Mouse (Mus musculus): ENCODE results near the gene Pmfbp1. TPM values are rescaled to one million over a fixed set of nuclear protein-coding genes. Genes with fewer than 3 reads are reported as not detected.
"Not testable (repeated sequence)": the region's sequence is repeated elsewhere in the genome, so short reads cannot be mapped to it uniquely, and the experiment has no call there.

The Pmfbp1 gene
- not detected for total RNA-seq (2021)
- long read RNA-seq, experiment 1 = 0 reads
- long read RNA-seq, experiment 2 = 0 reads

GRCm38 (mm10) chr8:109493727-109494126 lies at the start of gene Pmfbp1:
Pmfbp1 (plus strand) TSS chr8:109494027.
- DNase-seq = no peak

GRCm38 (mm10) chr8:109446896-109447295 lies 46.9 kb upstream of the Pmfbp1 start:
- DNase-seq = not testable (repeated sequence)

DNA sequence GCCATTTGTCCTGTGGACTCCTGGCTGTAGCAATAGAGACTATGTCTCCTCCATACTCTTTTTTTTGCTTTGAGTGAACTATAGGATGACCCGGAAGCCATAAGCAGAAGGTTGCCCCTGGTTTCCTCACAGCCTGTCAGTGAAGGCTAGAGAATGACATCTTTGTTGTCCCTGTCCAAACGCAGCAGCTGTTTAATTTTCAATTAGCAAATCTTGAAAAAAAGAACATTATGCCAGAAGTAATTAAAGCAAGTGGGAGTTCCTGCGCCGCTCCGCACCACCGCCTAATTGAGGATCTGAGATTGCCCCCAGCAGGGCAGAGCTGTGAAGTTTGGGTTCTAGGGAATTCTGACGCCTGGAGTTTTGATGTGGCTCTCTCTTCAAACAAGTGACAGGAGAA lies 42.8 kb upstream of the Pmfbp1 start:
- DNase-seq = no peak

- DNase-seq = no peak
These were observed 38.7 kb upstream of the Pmfbp1 start for GRCm38 (mm10) chr8:109455113-109455512.

DNA sequence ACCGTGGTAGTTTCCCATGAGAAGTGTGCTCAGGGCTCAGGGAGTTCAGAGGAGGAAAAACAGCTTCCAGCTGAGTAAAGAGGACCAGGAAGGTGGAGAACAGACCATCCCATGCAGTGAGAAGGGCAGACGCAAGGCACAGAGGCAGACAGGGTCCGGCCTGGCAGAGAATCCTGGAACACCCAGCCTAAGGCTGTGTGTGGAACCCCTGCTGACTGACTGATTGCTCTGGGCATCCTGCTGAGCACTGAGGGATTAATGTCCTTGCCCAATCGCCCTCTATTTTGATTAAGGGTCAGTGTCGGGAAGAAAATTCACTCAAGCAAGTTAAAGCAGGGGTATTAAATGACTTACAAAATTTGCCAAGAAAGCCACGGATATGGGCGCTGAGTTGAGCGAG lies 36.4 kb upstream of the Pmfbp1 start:
- no peak for DNase-seq

GRCm38 (mm10) chr8:109458580-109458979 lies 35.2 kb upstream of the Pmfbp1 start:
- DNase-seq = no peak

- DNase-seq = no peak
These were observed 30.8 kb upstream of the Pmfbp1 start for GRCm38 (mm10) chr8:109463075-109463474.

DNA sequence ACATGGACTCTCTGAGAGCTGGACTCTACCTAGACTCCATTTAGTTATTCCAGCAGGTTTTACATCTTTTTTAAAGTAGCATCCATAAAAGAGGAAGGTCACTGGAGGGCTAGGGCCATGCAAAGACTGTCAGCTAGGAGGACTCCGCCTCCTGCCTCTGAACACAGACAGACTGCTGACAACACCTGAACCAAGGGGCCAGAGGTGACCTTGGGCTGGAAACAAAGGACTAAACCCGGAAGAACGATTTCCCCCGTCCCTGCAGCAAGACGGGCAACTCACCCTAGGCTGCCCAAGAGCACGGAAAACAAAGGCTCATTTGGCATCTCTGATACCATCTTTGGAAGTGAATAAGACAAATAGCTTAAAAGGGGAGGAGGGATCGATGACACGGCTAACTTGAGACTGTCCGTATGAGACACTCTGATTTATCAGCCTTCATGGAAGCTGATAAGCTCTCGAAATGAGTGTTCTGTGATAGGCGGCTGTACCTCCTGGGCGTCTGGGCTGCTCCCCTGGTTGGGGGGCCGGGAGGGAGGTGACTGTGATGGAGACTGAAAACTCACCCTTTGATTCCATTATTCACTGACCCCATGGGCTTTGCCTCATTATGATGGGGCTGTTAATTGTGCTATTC lies 30.0 kb upstream of the Pmfbp1 start:
- no peak for DNase-seq

DNA sequence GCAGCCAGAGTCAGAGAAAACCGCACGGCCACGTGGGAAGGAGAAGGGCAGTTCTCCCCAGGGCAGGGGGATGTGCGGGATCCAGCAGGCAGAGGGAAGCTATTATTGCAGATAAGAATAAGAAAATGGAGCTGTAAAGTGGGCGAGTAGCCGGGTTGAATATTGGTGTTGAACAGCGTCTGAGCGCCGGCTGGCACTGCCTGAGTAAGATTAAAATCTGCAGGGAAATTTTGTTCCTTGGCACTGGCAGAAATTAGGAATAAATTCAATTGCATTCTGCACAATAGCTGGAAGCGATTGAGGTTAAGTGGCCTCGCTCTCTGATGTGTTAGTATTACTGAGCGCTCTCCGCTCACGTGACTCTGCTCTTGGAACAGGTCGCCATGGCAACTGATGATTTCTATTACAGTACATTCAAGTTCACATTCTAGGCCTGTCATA lies 29.4 kb upstream of the Pmfbp1 start:
- no peak for DNase-seq

- DNase-seq = no peak
These were observed 28.8 kb upstream of the Pmfbp1 start for GRCm38 (mm10) chr8:109465056-109465455.

DNA sequence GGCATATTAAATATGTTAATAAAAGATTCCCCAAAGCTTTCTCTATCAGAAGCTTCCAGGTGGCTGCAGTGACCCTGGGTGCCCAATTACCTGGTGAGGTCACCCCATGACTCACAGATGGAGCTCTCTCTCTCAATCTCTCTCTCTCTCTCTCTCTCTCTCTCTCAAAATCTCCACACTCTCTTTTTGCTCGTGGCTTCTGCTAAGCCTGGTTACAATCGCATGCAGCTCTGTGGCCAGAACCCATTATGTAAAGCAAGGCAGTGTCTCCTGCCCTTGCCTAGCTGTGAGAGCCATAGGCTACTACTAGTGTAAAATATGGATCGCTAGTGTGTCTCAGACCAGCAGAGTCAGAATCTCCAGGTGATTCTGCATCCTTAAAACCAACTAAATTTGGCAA lies 28.1 kb upstream of the Pmfbp1 start:
- no peak for DNase-seq

DNA sequence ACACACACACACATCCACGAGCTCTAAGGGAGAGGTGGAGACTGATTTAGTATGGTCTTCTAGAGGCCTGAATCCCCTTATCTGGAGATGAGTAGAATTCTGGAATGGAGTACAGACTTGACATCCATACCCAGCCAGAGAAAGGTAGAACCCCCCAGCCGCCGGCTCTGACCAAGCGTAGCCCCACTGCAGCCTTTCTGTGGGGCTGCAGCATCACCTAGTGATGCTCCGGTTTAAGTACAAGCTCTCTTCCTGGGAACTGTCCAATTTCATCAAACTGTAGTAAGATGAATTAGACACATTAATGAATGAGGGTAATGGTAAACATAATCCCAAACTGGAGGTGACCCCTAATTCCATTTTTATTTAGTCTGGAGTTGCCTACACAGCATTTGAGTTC lies 26.3 kb upstream of the Pmfbp1 start:
- DNase-seq = no peak

- no peak for DNase-seq
These were observed 25.7 kb upstream of the Pmfbp1 start for GRCm38 (mm10) chr8:109468112-109468511.

DNA sequence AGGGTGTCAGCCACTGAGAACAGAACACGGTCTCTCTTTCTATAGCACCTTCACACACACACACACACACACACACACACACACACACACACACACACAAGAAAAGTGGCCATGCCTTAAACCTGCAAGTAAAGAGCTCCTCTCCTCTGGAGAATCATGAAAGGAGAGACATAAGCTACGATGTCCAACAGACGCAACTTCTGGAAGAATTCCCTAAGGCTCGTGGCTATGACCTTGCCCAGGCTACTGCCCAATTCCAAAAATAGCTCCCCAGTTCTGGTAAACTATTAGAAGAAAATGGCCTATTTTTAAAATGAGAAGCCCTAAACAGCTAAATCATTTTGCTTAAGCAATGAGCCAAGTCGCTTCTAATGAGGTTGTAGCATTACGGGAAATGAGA lies 22.0 kb upstream of the Pmfbp1 start:
- no peak for DNase-seq

DNA sequence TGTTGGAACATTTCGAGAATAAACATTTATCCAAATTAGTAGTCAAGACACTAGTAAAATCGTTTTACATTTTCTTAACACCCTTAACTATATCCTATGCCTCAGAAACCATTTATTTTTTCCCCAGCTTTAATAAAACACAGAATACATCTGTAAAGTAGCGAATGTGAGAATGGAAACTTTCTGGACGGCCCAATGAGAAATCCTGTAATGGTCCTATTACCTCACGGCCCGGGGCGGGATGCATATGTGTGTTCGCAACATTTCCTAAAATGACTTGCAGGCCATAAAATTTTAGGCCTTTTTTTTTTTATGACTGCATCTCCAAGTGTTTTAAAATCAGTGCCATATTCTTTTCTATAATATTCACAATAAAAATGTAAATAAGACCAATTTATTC lies 21.4 kb upstream of the Pmfbp1 start:
- no peak for DNase-seq

DNA sequence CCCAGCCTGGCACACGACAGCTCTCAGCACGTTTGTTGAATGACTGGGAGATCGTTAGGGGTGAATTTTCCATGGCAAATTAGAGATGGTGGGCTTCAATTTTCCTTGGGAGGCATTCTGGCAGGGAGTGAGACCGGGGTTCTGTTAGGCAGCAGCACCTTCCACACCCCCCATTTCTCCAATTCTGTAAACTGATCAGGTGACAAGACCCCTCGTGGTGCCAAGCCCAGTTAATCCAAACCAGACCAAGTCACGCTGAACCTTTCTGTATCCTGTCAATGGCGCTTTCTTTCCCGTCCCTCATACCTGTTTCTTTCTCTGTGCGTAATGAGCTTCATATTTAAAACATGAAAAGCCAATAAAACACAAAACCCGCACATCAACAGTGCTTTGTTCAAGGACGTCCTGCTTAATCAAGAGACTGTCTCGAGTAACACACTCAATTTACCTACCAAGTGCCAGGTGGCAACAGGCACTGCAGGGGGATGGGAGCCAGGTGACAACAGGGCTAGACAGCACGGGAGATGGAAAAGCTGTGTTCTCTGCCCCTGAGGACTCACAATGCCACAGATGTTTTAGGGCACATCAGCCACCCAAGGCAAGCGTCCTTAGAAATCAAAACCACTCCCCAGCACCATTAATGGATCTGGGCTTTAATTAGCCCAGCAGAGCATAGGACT lies 19.2 kb upstream of the Pmfbp1 start:
- no peak for DNase-seq

- DNase-seq = no peak
These were observed 18.4 kb upstream of the Pmfbp1 start for GRCm38 (mm10) chr8:109475436-109475835.

DNA sequence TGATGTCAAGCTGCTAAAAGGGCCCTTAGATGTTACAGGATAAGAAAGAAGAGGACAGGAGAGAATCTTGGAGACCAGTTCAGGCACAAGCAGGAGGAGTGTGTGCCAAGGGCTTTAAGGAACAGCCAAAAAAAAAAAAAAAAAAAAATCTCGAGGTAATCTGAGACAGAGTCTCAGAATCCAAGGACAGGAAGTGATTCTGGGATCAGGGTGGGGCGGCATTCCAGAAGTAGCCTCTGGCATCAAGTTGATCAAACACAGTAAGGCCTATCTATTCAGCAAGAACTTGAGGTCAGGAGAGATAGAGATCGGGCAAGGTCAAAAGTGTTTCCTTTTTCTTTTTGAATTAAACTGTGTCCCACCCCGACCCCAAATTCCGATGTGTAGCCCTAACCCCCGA lies 15.2 kb upstream of the Pmfbp1 start:
- no peak for DNase-seq

DNA sequence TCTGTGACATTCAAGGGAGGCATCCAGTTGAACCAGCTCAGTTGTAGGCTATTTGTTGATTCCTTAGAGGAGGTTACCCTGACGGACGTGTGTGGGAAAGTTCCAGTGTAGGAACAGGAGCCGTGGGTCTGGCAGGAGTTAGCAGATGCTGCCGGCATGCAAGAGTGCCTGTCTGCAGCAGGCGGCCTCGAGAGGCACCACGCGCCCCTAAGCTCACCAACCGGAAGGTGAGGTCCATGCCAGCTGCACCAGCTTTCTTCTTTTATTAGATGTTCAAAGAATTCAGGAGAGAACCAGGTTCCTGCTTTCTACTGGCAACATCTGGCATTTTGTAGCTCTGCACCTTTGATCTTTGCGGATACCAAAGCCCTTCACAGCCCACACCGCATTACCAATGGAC lies 9.1 kb upstream of the Pmfbp1 start:
- DNase-seq = no peak

- DNase-seq = no peak
These were observed 8.3 kb upstream of the Pmfbp1 start for GRCm38 (mm10) chr8:109485530-109485929.

DNA sequence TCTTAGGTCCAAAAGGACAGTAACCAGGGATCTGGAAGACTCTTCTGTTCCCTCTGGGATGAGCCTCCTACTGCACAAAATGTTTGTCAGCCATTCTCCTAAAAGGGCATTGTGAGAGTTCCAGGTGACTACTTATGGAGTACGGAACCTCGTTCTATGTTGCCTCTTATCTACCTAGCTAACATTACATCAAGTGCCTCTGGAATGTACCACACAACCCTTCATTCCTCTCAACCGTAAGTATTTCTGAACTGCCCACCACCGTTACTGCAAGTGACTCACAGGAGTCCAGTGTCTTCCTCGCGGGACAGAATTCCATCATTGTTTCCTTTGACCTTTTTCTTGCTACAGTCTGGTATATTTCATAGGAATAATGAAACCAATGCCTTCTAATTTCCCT lies 1.0 kb upstream of the Pmfbp1 start:
- DNase-seq = no peak

DNA sequence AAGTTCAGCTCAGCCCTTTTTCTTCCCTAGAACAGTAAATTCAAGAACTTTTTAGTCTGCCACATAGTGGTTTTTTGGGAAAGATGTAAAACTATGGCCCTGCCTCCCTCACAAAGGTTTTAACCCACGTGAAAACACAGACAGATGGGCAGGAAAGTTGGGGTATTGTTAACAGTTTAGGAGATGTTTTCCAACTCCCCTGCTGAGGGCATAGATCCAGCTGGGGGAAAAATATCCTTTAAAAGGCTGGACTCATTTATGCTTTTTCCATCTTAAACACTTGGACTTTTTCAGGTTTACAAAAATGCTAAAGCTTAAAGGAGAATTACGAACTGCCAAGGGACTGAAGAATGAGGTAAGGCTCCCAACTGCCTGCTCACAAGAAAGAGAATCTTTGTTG lies 774 bp downstream of the Pmfbp1 start:
- no peak for DNase-seq

DNA sequence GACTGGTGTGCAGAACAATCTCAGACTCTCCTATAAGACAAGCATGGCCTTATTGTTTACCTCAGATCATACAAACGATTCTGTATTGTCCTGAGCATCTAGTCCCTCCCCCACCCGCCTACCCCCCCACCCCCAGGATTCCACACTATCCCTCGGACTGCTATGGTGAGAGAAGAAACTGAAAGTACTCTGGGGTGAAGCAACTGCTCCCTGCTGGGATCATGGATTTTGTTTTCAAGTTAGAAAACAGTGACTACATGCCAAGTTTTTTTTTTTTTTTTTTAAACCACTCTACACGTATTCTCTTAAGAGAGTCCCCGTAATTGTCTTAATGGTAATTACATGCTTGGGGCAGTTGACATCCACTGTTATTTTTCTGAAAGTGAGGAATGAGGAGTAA lies 3.6 kb downstream of the Pmfbp1 start:
- no peak for DNase-seq

Data from gastrocnemius, postnatal 25 days (tissue).